Mouse (Mus musculus) adrenal gland, postnatal 0 days (tissue): Measurements from ENCODE around the gene Cd34. TPM values are rescaled to one million over a fixed set of nuclear protein-coding genes. Genes with fewer than 3 reads are reported as not detected.

ENCODE experiments used
- polyA plus RNA-seq: library from polyadenylated mRNA; unstranded; fragments of >200 nt; fragmentation: Nextera tagmentation; extraction: Ambion mirVana; gene quantifications from 2 replicates; pipeline ENCODE4 v1.2.1, GENCODE M21; 2015

Cd34 gene
- polyA plus RNA-seq = 94.4 and 98.7 TPM in 2 replicates

GRCm38 (mm10) chr1:194938715-194939114, at the start of gene Cd34:
TSS of gene Cd34 (plus strand) at chr1:194938819.

Other genes starting within 250 kb of the Cd34 start
- 0.46 and 1.1 TPM in 2 replicates for gene Cd46, start 153.4 kb downstream of the Cd34 start, polyA plus RNA-seq
- 80.3 and 106 TPM in 2 replicates for gene Cr1l, start 192.8 kb downstream of the Cd34 start, polyA plus RNA-seq
- gene Cr2, start 237.9 kb downstream of the Cd34 start, polyA plus RNA-seq = 0.09 and 0.18 TPM in 2 replicates